ENCODE assay signal across 19 mouse cellular contexts in the genomic region with DNA sequence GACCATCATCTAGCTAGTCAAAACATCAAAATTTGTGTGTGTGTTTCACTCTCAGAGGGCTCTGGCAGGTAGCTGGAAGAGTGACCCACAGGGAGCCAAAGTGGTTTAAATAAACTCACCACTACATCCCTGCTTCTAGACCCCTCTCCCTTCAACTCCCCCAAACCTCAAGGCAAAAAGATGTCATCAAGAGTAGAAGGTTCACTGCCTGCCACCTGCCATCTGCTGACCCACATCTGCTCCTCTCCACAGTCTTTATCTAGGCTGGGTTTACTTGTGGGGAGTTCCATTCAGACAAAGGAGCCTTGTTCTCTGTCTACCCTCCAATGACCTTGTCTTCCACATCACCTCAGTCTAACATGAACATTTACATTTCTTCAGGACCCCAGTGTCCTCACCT. TPM values are rescaled to one million over a fixed set of nuclear protein-coding genes. Genes with fewer than 3 reads are reported as not detected.
DNase-seq lines count a peak whose midpoint lies in the region; ATAC-seq and TF ChIP-seq lines count a peak whose summit lies in the region.
"Had no signal": no experiment of that assay in that cellular context is flagged by ENCODE, and none has a peak within 500 bp of the region (broad histone marks: within the 10 kb centered on the region; RNA-seq: fewer than 3 reads in every experiment).

No protein-coding gene starts in this region.

- H3K9ac ChIP-seq in heart, embryonic 13.5 days: no peak overlapping the region
- no peak overlapping the region for H3K9ac ChIP-seq in lung, postnatal 0 days (replicated peaks; ENCODE audit: low read depth)
- no peak overlapping the region for H3K9ac ChIP-seq in stomach, embryonic 15.5 days
- H3K9ac ChIP-seq: hindbrain, embryonic 12.5 days; limb, embryonic 15.5 days; midbrain, embryonic 12.5 days had no signal

- peak overlapping the region; percentile 98 for H3K4me2 ChIP-seq in heart, embryonic 13.5 days
- peak overlapping the region; percentile 87; the same call in 1 of the 2 replicates for H3K4me2 ChIP-seq in lung, postnatal 0 days (replicated peaks; ENCODE audit: low read depth, low read length)
- H3K4me2 ChIP-seq in stomach, embryonic 15.5 days: peak overlapping the region; percentile 93; the same call in 1 of the 2 replicates
- H3K4me2 ChIP-seq: hindbrain, embryonic 12.5 days; midbrain, embryonic 12.5 days had no signal

- H3K36me3 ChIP-seq in heart, embryonic 13.5 days: no peaks in the 10 kb centered on the region
- no peaks in the 10 kb centered on the region for H3K36me3 ChIP-seq in lung, postnatal 0 days (ENCODE audit: insufficient read depth, low read length)
- no peaks in the 10 kb centered on the region for H3K36me3 ChIP-seq in stomach, embryonic 15.5 days
- H3K36me3 ChIP-seq: embryonic facial prominence, embryonic 10.5 days; hindbrain, embryonic 12.5 days; limb, embryonic 15.5 days; midbrain, embryonic 12.5 days had no signal

- TF ChIP-seq CTCF in lung, postnatal 0 days (IDR thresholded peaks at IDR 0.05): no peak

- no peak for ATAC-seq in heart, embryonic 13.5 days (ENCODE audit: extremely low read depth, insufficient number of reproducible peaks, low FRiP score, low TSS enrichment)
- no peak for ATAC-seq in lung, postnatal 0 days
- no peak for ATAC-seq in stomach, embryonic 15.5 days (ENCODE audit: insufficient read depth, low FRiP score, low read depth)
- ATAC-seq in monocyte, adult 5-6 weeks (replicated peaks; ENCODE audit: insufficient number of reproducible peaks, low FRiP score, low TSS enrichment, poor library complexity, severe bottlenecking): no peak

- no peak for TF ChIP-seq EP300 in lung, postnatal 0 days (IDR thresholded peaks at IDR 0.05)

- no peaks in the 10 kb centered on the region for H3K9me3 ChIP-seq in heart, embryonic 13.5 days
- H3K9me3 ChIP-seq in lung, postnatal 0 days (ENCODE audit: low read length): no peaks in the 10 kb centered on the region
- no peaks in the 10 kb centered on the region for H3K9me3 ChIP-seq in stomach, embryonic 15.5 days
- H3K9me3 ChIP-seq: embryonic facial prominence, embryonic 10.5 days; hindbrain, embryonic 12.5 days; limb, embryonic 15.5 days; midbrain, embryonic 12.5 days had no signal

- peaks cover 34% of the 10 kb centered on the region for H3K27me3 ChIP-seq in heart, embryonic 13.5 days (replicated peaks)
- no peaks in the 10 kb centered on the region for H3K27me3 ChIP-seq in lung, postnatal 0 days (replicated peaks; ENCODE audit: insufficient read depth, low read length)
- H3K27me3 ChIP-seq in stomach, embryonic 15.5 days (replicated peaks): 0 out of 2 replicates have a peak, but pooled peaks cover 11% of the 10 kb centered on the region

- H3K4me1 ChIP-seq in heart, embryonic 13.5 days: peaks cover 42% of the 10 kb centered on the region
- peaks cover 5% of the 10 kb centered on the region; the same call in 1 of the 2 replicates for H3K4me1 ChIP-seq in lung, postnatal 0 days (ENCODE audit: insufficient read depth, low read depth, low read length)
- peaks cover 8% of the 10 kb centered on the region; the same call in 1 of the 2 replicates for H3K4me1 ChIP-seq in stomach, embryonic 15.5 days

- no peak overlapping the region for H3K4me3 ChIP-seq in heart, embryonic 13.5 days
- no peak overlapping the region for H3K4me3 ChIP-seq in lung, postnatal 0 days (ENCODE audit: low read depth, low read length)
- H3K4me3 ChIP-seq in stomach, embryonic 15.5 days (replicated peaks): no peak overlapping the region
- H3K4me3 ChIP-seq: hindbrain, embryonic 12.5 days; left cerebral cortex, adult 2 months; midbrain, embryonic 12.5 days had no signal

- peak overlapping the region; percentile 57 for H3K27ac ChIP-seq in heart, embryonic 13.5 days (replicated peaks)
- no peak overlapping the region for H3K27ac ChIP-seq in lung, postnatal 0 days (ENCODE audit: low read length)
- no peak overlapping the region for H3K27ac ChIP-seq in stomach, embryonic 15.5 days
- H3K27ac ChIP-seq: embryonic facial prominence, embryonic 10.5 days; hindbrain, embryonic 12.5 days; left cerebral cortex, adult 2 months; limb, embryonic 15.5 days; midbrain, embryonic 12.5 days had no signal

- no peak for DNase-seq in heart, adult 11 months
- DNase-seq in lung, postnatal 0 days (ENCODE audit: low spot score): no peak
- DNase-seq in lung, postnatal 36 days: no peak
- DNase-seq in thymus, postnatal 4 days: peak; percentile 41
- DNase-seq in cerebellum, adult 11 months: no peak
- DNase-seq: cerebellum, adult 9-11 months; gastrocnemius, postnatal 25 days; kidney, adult 8-10 months; lung, postnatal 10 days; right cerebral cortex, postnatal 25 days had no signal

RNA-seq across cellular contexts. Expression of gene Spint2, which starts 2.5 kb away (rescaled TPM):
- 111 and 116 TPM in 2 replicates for polyA plus RNA-seq in heart, embryonic 13.5 days (2015; fragmentation: Nextera tagmentation; extraction: Ambion mirVana)
- polyA plus RNA-seq in lung, postnatal 0 days (2015; fragmentation: Nextera tagmentation; extraction: Ambion mirVana): 429 and 453 TPM in 2 replicates
- polyA plus RNA-seq in stomach, embryonic 15.5 days (2015; fragmentation: Nextera tagmentation; extraction: Ambion mirVana): 525 and 574 TPM in 2 replicates
- total RNA-seq in monocyte, adult 5-6 weeks (2017): 2.6 to 4.4 TPM (median 4.2 TPM) in 3 replicates

RNA-seq across cellular contexts. Expression of gene Ppp1r14a, which starts 9.8 kb away (rescaled TPM):
- polyA plus RNA-seq in heart, embryonic 13.5 days (2015; fragmentation: Nextera tagmentation; extraction: Ambion mirVana): 13.3 and 14.9 TPM in 2 replicates
- 222 and 246 TPM in 2 replicates for polyA plus RNA-seq in lung, postnatal 0 days (2015; fragmentation: Nextera tagmentation; extraction: Ambion mirVana)
- polyA plus RNA-seq in stomach, embryonic 15.5 days (2015; fragmentation: Nextera tagmentation; extraction: Ambion mirVana): 42.7 and 56.7 TPM in 2 replicates
- not detected in 3 replicates for total RNA-seq in monocyte, adult 5-6 weeks (2017)

RNA-seq across cellular contexts. Expression of gene Dpf1, which starts 24.5 kb away (rescaled TPM):
- polyA plus RNA-seq in heart, embryonic 13.5 days (2015; fragmentation: Nextera tagmentation; extraction: Ambion mirVana): 2.0 and 3.7 TPM in 2 replicates
- polyA plus RNA-seq in lung, postnatal 0 days (2015; fragmentation: Nextera tagmentation; extraction: Ambion mirVana): 2.0 and 2.5 TPM in 2 replicates
- polyA plus RNA-seq in stomach, embryonic 15.5 days (2015; fragmentation: Nextera tagmentation; extraction: Ambion mirVana): 7.6 and 8.2 TPM in 2 replicates
- not detected in 3 replicates for total RNA-seq in monocyte, adult 5-6 weeks (2017)

RNA-seq across cellular contexts. Expression of gene 2200002D01Rik, which starts 31.0 kb away (rescaled TPM):
- 5.7 and 7.3 TPM in 2 replicates for polyA plus RNA-seq in heart, embryonic 13.5 days (2015; fragmentation: Nextera tagmentation; extraction: Ambion mirVana)
- 123 and 134 TPM in 2 replicates for polyA plus RNA-seq in lung, postnatal 0 days (2015; fragmentation: Nextera tagmentation; extraction: Ambion mirVana)
- 67.4 and 70.6 TPM in 2 replicates for polyA plus RNA-seq in stomach, embryonic 15.5 days (2015; fragmentation: Nextera tagmentation; extraction: Ambion mirVana)
- total RNA-seq in monocyte, adult 5-6 weeks (2017): 0.29 to 3.4 TPM in 2 of 3 replicates, not detected in the other
- total RNA-seq: layer of hippocampus, adult 18-20 months had no signal

RNA-seq across cellular contexts. Expression of gene Yif1b, which starts 41.1 kb away (rescaled TPM):
- 107 and 117 TPM in 2 replicates for polyA plus RNA-seq in heart, embryonic 13.5 days (2015; fragmentation: Nextera tagmentation; extraction: Ambion mirVana)
- 93.9 and 96.2 TPM in 2 replicates for polyA plus RNA-seq in lung, postnatal 0 days (2015; fragmentation: Nextera tagmentation; extraction: Ambion mirVana)
- polyA plus RNA-seq in stomach, embryonic 15.5 days (2015; fragmentation: Nextera tagmentation; extraction: Ambion mirVana): 83.7 and 85.8 TPM in 2 replicates
- total RNA-seq in monocyte, adult 5-6 weeks (2017): 3.8 to 11.1 TPM (median 9.8 TPM) in 3 replicates
